Mouse (Mus musculus): ENCODE data around the gene Gpha2.

GRCm38 (mm10) chr19:6272738-6273137 is 46.6 kb downstream of the Gpha2 start:
- TF ChIP-seq CTCF (IDR thresholded peaks at IDR 0.05; ENCODE audit: insufficient read depth, low read length) (no peak), POLR2A (IDR thresholded peaks at IDR 0.05; ENCODE audit: borderline replicate concordance, extremely low read depth, low read depth, low read length) (no peak)

Data from lung, adult 2 months (tissue).